Mouse (Mus musculus) embryonic fibroblast, embryonic 13.5 days (primary cell): ENCODE results near the gene Adgrf1. TPM values are rescaled to one million over a fixed set of nuclear protein-coding genes. Genes with fewer than 3 reads are reported as not detected.

Source experiments
- H3K27ac ChIP-seq: 2 replicates; pipeline ENCODE4 v1.5.1; 2012; ENCODE audit warnings: low read length, control low read depth, inconsistent platforms; ENCODE audit not compliant: insufficient read depth
- H3K4me1 ChIP-seq: 2 replicates; pipeline ENCODE4 v1.6.1; 2011; ENCODE audit warnings: low read length; ENCODE audit not compliant: control insufficient read depth, insufficient read depth
- H3K4me3 ChIP-seq: 2 replicates; pipeline ENCODE4 v1.5.1; 2011; ENCODE audit warnings: mild to moderate bottlenecking, control low read depth, low read length; ENCODE audit not compliant: insufficient read depth
- CTCF ChIP-seq: IDR thresholded peaks from 2 replicates; pipeline ENCODE4 v1.5.1; 2011; ENCODE audit warnings: mild to moderate bottlenecking, control low read depth, low read length, moderate library complexity, borderline replicate concordance; ENCODE audit not compliant: insufficient read depth
- POLR2A ChIP-seq: IDR thresholded peaks from 2 replicates; pipeline ENCODE4 v1.6.1; 2011; ENCODE audit warnings: low read depth, mild to moderate bottlenecking, control low read depth, low read length, moderate library complexity
- polyA plus RNA-seq: library from polyadenylated mRNA; stranded (reverse); fragments of >200 nt; gene quantifications from 2 replicates; pipeline ENCODE4 v1.2.4, GENCODE M21; 2011; ENCODE audit warnings: low read depth; ENCODE audit not compliant: missing spikeins, insufficient read length

The Adgrf1 gene
- not detected in 2 replicates for polyA plus RNA-seq

GRCm38 (mm10) chr17:43270161-43270560 is at the start of gene Adgrf1:
Gene Adgrf1 (plus strand): TSS chr17:43270329.
- TF ChIP-seq CTCF (no peak), POLR2A (no peak)
- Histone ChIP-seq H3K4me3 (no peak within 1 kb of the TSS), H3K4me1 (no peaks in the 10 kb centered on the region), H3K27ac (no peak within 1 kb of the TSS)

- no peak overlapping the region for H3K4me3 ChIP-seq
- no peaks in the 10 kb centered on the region for H3K4me1 ChIP-seq
- no peak for TF ChIP-seq POLR2A
- no peak overlapping the region for H3K27ac ChIP-seq
Observed at GRCm38 (mm10) chr17:43226101-43226500, 44.0 kb upstream of the Adgrf1 start.

GRCm38 (mm10) chr17:43229621-43230513 is 40.3 kb upstream of the Adgrf1 start:
- TF ChIP-seq CTCF = 0 out of 2 replicates have a peak, but pooled peaks have one; percentile 18
- no peak for TF ChIP-seq POLR2A
- no peak overlapping the region for H3K27ac ChIP-seq
- no peak overlapping the region for H3K4me3 ChIP-seq
- H3K4me1 ChIP-seq = no peaks in the 10 kb centered on the region

GRCm38 (mm10) chr17:43230821-43231220 is 39.3 kb upstream of the Adgrf1 start:
- TF ChIP-seq CTCF (no peak), POLR2A (no peak)
- Histone ChIP-seq H3K4me3 (no peak overlapping the region), H3K27ac (no peak overlapping the region), H3K4me1 (no peaks in the 10 kb centered on the region)

DNA sequence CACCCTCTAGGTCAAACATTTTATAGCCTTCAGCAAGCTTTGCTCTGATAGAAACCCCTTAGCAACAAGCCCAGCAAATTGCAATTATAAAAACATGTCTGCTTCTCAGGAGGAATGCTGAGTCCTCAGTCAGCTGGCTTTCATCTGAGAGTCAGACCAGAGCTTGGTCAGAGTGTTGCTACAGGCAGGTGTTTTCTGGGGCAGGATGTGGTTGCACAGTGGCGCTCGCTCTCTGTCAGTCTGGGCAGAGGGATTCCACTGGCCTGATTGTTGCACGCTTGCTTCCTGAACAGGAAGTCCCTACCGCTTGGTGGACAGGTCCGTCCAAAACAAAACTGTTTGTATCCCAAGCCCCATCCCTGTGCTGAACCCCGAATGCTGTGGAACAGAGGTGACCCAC is 37.4 kb upstream of the Adgrf1 start:
- Histone ChIP-seq H3K4me1 (no peaks in the 10 kb centered on the region), H3K27ac (no peak overlapping the region), H3K4me3 (no peak overlapping the region)
- TF ChIP-seq POLR2A (no peak), CTCF (no peak)

- Histone ChIP-seq H3K27ac (no peak overlapping the region), H3K4me3 (no peak overlapping the region), H3K4me1 (peaks cover 3% of the 10 kb centered on the region)
- TF ChIP-seq POLR2A (no peak), CTCF (no peak)
Observed at GRCm38 (mm10) chr17:43236656-43237250, 33.4 kb upstream of the Adgrf1 start.

- Histone ChIP-seq H3K4me1 (peaks cover 3% of the 10 kb centered on the region), H3K27ac (no peak overlapping the region), H3K4me3 (no peak overlapping the region)
- no peak for TF ChIP-seq POLR2A
Observed at GRCm38 (mm10) chr17:43239035-43239434, 31.1 kb upstream of the Adgrf1 start.

DNA sequence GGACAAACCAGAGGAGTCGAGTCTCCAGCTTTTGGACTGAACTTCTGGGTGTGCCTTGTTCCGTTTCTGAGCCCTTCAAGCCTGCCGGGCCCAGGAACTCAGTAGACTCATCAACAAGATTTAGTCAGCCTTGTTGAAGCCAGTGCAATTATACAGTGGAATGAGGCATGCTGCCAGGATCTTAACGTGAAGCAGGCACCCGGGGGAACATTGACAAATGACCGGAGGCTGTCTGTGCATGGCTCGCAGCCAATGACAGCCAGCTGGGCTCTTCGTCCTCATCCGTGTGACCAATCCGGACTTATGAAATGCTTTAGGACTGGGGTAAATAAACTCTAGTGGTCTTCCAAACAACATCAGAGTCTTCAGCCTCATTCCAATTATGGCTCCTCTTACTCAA is 29.0 kb upstream of the Adgrf1 start:
- H3K27ac ChIP-seq = no peak overlapping the region
- H3K4me3 ChIP-seq = no peak overlapping the region
- peaks cover 3% of the 10 kb centered on the region for H3K4me1 ChIP-seq
- TF ChIP-seq CTCF = no peak
- no peak for TF ChIP-seq POLR2A

- H3K4me1 ChIP-seq = peaks cover 3% of the 10 kb centered on the region
- TF ChIP-seq CTCF (no peak), POLR2A (no peak)
Observed at GRCm38 (mm10) chr17:43242609-43243008, 27.5 kb upstream of the Adgrf1 start.

DNA sequence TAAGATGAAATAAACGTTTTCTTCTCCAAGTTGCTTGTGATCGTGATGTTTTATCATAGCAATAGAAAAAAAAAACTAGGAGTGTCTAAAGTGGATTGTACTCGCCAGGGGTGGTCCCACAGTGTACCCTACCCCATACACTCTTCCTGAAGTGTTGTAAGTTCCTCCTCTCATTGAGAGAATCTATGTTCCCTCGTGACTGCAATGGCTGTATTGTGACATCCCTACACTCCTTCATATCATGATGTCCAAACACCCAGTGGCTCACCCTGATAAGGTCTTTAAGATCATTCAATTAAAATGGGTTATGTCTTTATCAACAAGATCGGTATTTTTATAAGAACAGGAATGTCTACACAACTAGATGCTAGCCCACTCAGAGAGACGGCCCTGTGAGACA is 24.8 kb upstream of the Adgrf1 start:
- Histone ChIP-seq H3K4me1 (peaks cover 3% of the 10 kb centered on the region), H3K4me3 (no peak overlapping the region), H3K27ac (no peak overlapping the region)
- TF ChIP-seq POLR2A = no peak
- no peak for TF ChIP-seq CTCF

More at GRCm38 (mm10) chr17:43242609-43243008, 27.5 kb upstream of the Adgrf1 start:
- Histone ChIP-seq H3K27ac (no peak overlapping the region), H3K4me3 (no peak overlapping the region)
